Mouse (Mus musculus) heart, embryonic 14.5 days (tissue): ENCODE results near the gene Atrip. TPM values are rescaled to one million over a fixed set of nuclear protein-coding genes. Genes with fewer than 3 reads are reported as not detected.

Experiments
- ATAC-seq: fragments of 200-750 bp; cut with Nextera tagmentation; 2 replicates; pipeline ENCODE4 v1.8.0; 2017; ENCODE audit warnings: low read depth, moderate TSS enrichment; ENCODE audit not compliant: insufficient number of reproducible peaks, insufficient read depth, low FRiP score
- H3K27ac ChIP-seq, 2 experiments: fragments of 200-500 bp in 1 of 2; fragments of 300-500 bp in 1 of 2; sonication (generic) in 1 of 2; replicated peaks in 1 of 2; 2 replicates each; pipeline ENCODE4 v1.5.1; 2012 to 2014; ENCODE audit warnings: low read depth in 2 of 2, low read length in 2 of 2, control low read depth in 1 of 2, mild to moderate bottlenecking in 1 of 2, mixed read lengths in 1 of 2; ENCODE audit not compliant: control insufficient read depth in 1 of 2, insufficient read depth in 1 of 2
- H3K27me3 ChIP-seq: fragments of 300-500 bp; sonication (generic); 2 replicates; pipeline ENCODE4 v1.6.1; 2014; ENCODE audit warnings: mild to moderate bottlenecking, low read length, control low read depth; ENCODE audit not compliant: control insufficient read depth, insufficient read depth
- H3K36me3 ChIP-seq: fragments of 300-500 bp; sonication (generic); 2 replicates; pipeline ENCODE4 v1.6.1; 2014; ENCODE audit warnings: mild to moderate bottlenecking, control low read depth, low read length, mixed read lengths; ENCODE audit not compliant: control insufficient read depth, insufficient read depth
- H3K4me1 ChIP-seq, 2 experiments: fragments of 200-500 bp in 1 of 2; fragments of 300-500 bp in 1 of 2; sonication (generic) in 1 of 2; 2 replicates each; pipeline ENCODE4 v1.6.1; 2012 to 2014; ENCODE audit warnings: low read length in 2 of 2, control low read depth in 1 of 2, mixed read lengths in 1 of 2; ENCODE audit not compliant: control insufficient read depth in 2 of 2, insufficient read depth in 2 of 2
- H3K4me2 ChIP-seq: fragments of 300-500 bp; sonication (generic); 2 replicates; pipeline ENCODE4 v1.6.1; 2014; ENCODE audit warnings: mild to moderate bottlenecking, low read length
- H3K4me3 ChIP-seq, 2 experiments: fragments of 200-500 bp in 1 of 2; fragments of 300-500 bp in 1 of 2; sonication (generic) in 1 of 2; 2 replicates each; pipeline ENCODE4 v1.5.1; 2012 to 2014; ENCODE audit warnings: low read length in 2 of 2, mild to moderate bottlenecking in 2 of 2, control low read depth in 1 of 2, low read depth in 1 of 2, moderate library complexity in 1 of 2; ENCODE audit not compliant: control insufficient read depth in 1 of 2, insufficient read depth in 1 of 2
- H3K9ac ChIP-seq: fragments of 300-500 bp; sonication (generic); 2 replicates; pipeline ENCODE4 v1.6.1; 2014; ENCODE audit warnings: mild to moderate bottlenecking, low read length
- H3K9me3 ChIP-seq: fragments of 300-500 bp; sonication (generic); 2 replicates; pipeline ENCODE4 v1.6.1; 2016; ENCODE audit warnings: low read length, control low read depth; ENCODE audit not compliant: control insufficient read depth
- WGBS: fragments of 180-500 bp; shearing (Covaris S2); extraction: QIAGEN DNeasy Blood & Tissue Kit; methylation state at CpG from one replicate; pipeline ENCODE4 v1.1.7; 2014; 5-methylcytosine and 5-hydroxymethylcytosine counted together
- polyA plus RNA-seq: library from polyadenylated mRNA; unstranded; fragments of >200 nt; fragmentation: Nextera tagmentation; extraction: Ambion mirVana; gene quantifications from 2 replicates; pipeline ENCODE4 v1.2.1, GENCODE M21; 2014

The Atrip gene
- polyA plus RNA-seq, 1 experiment from 2014 or later = 17.5 TPM

DNA sequence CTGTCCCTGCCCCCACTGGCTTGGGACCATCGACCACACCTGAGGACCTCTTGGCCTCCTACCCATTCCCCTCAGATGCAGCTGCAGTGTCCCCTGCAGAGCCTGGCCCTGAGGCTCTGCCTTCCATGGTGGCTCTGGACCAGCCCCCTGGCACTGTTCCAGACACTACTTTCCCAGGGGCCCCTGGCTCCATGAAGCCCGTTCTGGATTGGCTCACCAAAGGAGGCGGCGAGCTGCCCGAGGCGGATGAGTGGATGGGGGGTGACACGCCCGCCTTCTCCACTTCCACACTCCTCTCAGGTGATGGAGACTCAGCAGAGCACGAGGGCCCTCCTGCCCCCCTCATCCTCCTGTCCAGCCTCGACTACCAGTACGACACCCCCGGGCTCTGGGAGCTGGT lies 31.1 kb upstream of the Atrip start:
- peaks cover 15 to 27% of the 10 kb centered on the region in 2 experiments for H3K4me1 ChIP-seq
- no peak overlapping the region for H3K4me3 ChIP-seq
- peak overlapping the region; percentile 25; the same call in 1 of the 2 replicates for H3K9ac ChIP-seq
- no peaks in the 10 kb centered on the region for H3K27me3 ChIP-seq
- WGBS = 51% methylated on average over 12 of the region's 12 CpGs
- no peaks in the 10 kb centered on the region for H3K9me3 ChIP-seq
- peaks cover 95% of the 10 kb centered on the region for H3K36me3 ChIP-seq
- peak; percentile 38; the same call in 1 of the 2 replicates for ATAC-seq
- no peak overlapping the region; the same call in 1 of the 2 replicates for H3K4me2 ChIP-seq
- H3K27ac ChIP-seq = peak overlapping the region in 1 of 2 experiments; percentile 19; a peak in 1 of 4 replicates

- 0 out of 2 replicates have a peak overlapping the region, but pooled peaks have one; percentile 25 for H3K9ac ChIP-seq
- H3K4me3 ChIP-seq = no peak overlapping the region
- H3K4me1 ChIP-seq = peaks cover 23 to 36% of the 10 kb centered on the region in 2 experiments
- H3K27me3 ChIP-seq = no peaks in the 10 kb centered on the region
- WGBS = 91% methylated on average over 9 of the region's 9 CpGs
- H3K36me3 ChIP-seq = peaks cover 91% of the 10 kb centered on the region
- no peak overlapping the region for H3K4me2 ChIP-seq
- H3K27ac ChIP-seq = no peak overlapping the region
- H3K9me3 ChIP-seq = no peaks in the 10 kb centered on the region
- ATAC-seq = no peak
Observed at GRCm38 (mm10) chr9:109104083-109104482, 30.2 kb upstream of the Atrip start.

DNA sequence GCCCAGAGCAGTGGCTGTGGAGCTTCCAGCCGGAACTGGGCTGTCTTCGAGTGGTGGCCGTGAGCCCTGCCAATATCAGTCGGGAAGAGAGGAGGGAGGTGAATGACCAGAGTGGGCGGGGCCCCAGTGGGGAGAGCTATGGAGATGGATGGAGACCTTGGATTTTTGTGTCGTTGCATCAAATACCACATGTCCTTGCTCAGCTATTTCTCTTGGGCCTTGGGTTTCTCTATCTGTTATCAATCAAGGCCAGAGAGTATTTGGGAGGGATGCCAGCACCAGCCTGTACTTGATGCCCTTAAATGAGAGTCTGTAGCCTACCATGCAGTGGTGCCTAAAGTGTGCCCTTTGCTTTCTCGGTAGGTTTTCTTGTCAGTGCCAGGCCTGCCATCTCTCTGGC lies 29.3 kb upstream of the Atrip start:
- H3K27me3 ChIP-seq = no peaks in the 10 kb centered on the region
- H3K27ac ChIP-seq = no peak overlapping the region
- no peak overlapping the region for H3K4me2 ChIP-seq
- peaks cover 82% of the 10 kb centered on the region for H3K36me3 ChIP-seq
- WGBS = 67% methylated on average over 7 of the region's 7 CpGs
- ATAC-seq = no peak
- H3K9ac ChIP-seq = no peak overlapping the region
- H3K9me3 ChIP-seq = no peaks in the 10 kb centered on the region
- H3K4me1 ChIP-seq = peaks cover 31 to 44% of the 10 kb centered on the region in 2 experiments
- H3K4me3 ChIP-seq = no peak overlapping the region

- WGBS = 79% methylated on average over 3 of the region's 3 CpGs
Observed at GRCm38 (mm10) chr9:109102541-109102940, 28.6 kb upstream of the Atrip start.

GRCm38 (mm10) chr9:109101933-109102445 lies 28.1 kb upstream of the Atrip start:
- peaks cover 42 to 57% of the 10 kb centered on the region in 2 experiments for H3K4me1 ChIP-seq
- H3K36me3 ChIP-seq = peaks cover 70% of the 10 kb centered on the region
- 85% methylated on average over 5 of the region's 5 CpGs for WGBS
- H3K9me3 ChIP-seq = no peaks in the 10 kb centered on the region
- H3K9ac ChIP-seq = no peak overlapping the region
- H3K4me2 ChIP-seq = no peak overlapping the region
- no peak for ATAC-seq
- H3K27ac ChIP-seq = no peak overlapping the region
- H3K4me3 ChIP-seq = no peak overlapping the region
- H3K27me3 ChIP-seq = no peaks in the 10 kb centered on the region

More at GRCm38 (mm10) chr9:109102541-109102940, 28.6 kb upstream of the Atrip start:
- H3K36me3 ChIP-seq = peaks cover 75% of the 10 kb centered on the region
- H3K4me3 ChIP-seq = no peak overlapping the region
- peak overlapping the region; percentile 8; the same call in 1 of the 2 replicates for H3K9ac ChIP-seq
- H3K27me3 ChIP-seq = no peaks in the 10 kb centered on the region
- H3K9me3 ChIP-seq = no peaks in the 10 kb centered on the region
- no peak overlapping the region for H3K4me2 ChIP-seq
- no peak for ATAC-seq
- no peak overlapping the region for H3K27ac ChIP-seq
- H3K4me1 ChIP-seq = peaks cover 37 to 52% of the 10 kb centered on the region in 2 experiments

- no peak overlapping the region for H3K4me2 ChIP-seq
- no peak overlapping the region for H3K4me3 ChIP-seq
- WGBS = 87% methylated on average over 20 of the region's 20 CpGs
- no peak overlapping the region; the same call in 1 of the 2 replicates for H3K9ac ChIP-seq
- H3K27me3 ChIP-seq = no peaks in the 10 kb centered on the region
- ATAC-seq = no peak
- H3K36me3 ChIP-seq = peaks cover 54% of the 10 kb centered on the region
- no peaks in the 10 kb centered on the region for H3K9me3 ChIP-seq
- peaks cover 52 to 65% of the 10 kb centered on the region in 2 experiments for H3K4me1 ChIP-seq
- H3K27ac ChIP-seq = no peak overlapping the region
Observed at GRCm38 (mm10) chr9:109100307-109100928, 26.5 kb upstream of the Atrip start.

GRCm38 (mm10) chr9:109098969-109099368 lies 25.0 kb upstream of the Atrip start:
- Histone ChIP-seq H3K9me3 (no peaks in the 10 kb centered on the region), H3K27me3 (no peaks in the 10 kb centered on the region), H3K4me3 (peak overlapping the region; percentile 17 to 19), H3K27ac (peak overlapping the region; percentile 86 to 98), H3K9ac (peak overlapping the region; percentile 96), H3K4me2 (peak overlapping the region; percentile 90), H3K4me1 (peaks cover 49 to 64% of the 10 kb centered on the region in 2 experiments), H3K36me3 (peaks cover 40% of the 10 kb centered on the region)
- peak; percentile 72 for ATAC-seq
- WGBS = 16% methylated on average over 5 of the region's 6 CpGs
